Mouse (Mus musculus) heart, adult 11 months (tissue): ENCODE data around the gene Otud4.
"Not testable (repeated sequence)": the region's sequence is repeated elsewhere in the genome, so short reads cannot be mapped to it uniquely, and the experiment has no call there.

Source experiments
- DNase-seq: peaks from one replicate; pipeline ENCODE4 v3.0.0; 2022

Gene Otud4

GRCm38 (mm10) chr8:79639586-79640451 is at the start of gene Otud4:
TSS of gene Otud4 (plus strand) at chr8:79639618.
- DNase-seq, result peak; percentile 96

- DNase-seq, result no peak
Observed at GRCm38 (mm10) chr8:79600962-79601361, 38.5 kb upstream of the Otud4 start.

- not testable (repeated sequence) for DNase-seq
Observed at GRCm38 (mm10) chr8:79603204-79603603, 36.2 kb upstream of the Otud4 start.

GRCm38 (mm10) chr8:79606225-79606624 is 33.2 kb upstream of the Otud4 start:
- peak; percentile 17 for DNase-seq

- peak; percentile 3 for DNase-seq
Observed at GRCm38 (mm10) chr8:79606751-79607300, 32.6 kb upstream of the Otud4 start.

- peak; percentile 70 for DNase-seq
Observed at GRCm38 (mm10) chr8:79608701-79609100, 30.7 kb upstream of the Otud4 start.

GRCm38 (mm10) chr8:79610268-79610667 is 29.1 kb upstream of the Otud4 start:
- peak; percentile 28 for DNase-seq

- DNase-seq, result peak; percentile 39
Observed at GRCm38 (mm10) chr8:79612298-79612697, 27.1 kb upstream of the Otud4 start.

- DNase-seq, result peak; percentile 83
Observed at GRCm38 (mm10) chr8:79612965-79613364, 26.5 kb upstream of the Otud4 start.

GRCm38 (mm10) chr8:79615741-79616350 is 23.6 kb upstream of the Otud4 start:
- peak; percentile 79 for DNase-seq

GRCm38 (mm10) chr8:79618906-79619305 is 20.5 kb upstream of the Otud4 start:
- DNase-seq, result peak; percentile 84

GRCm38 (mm10) chr8:79619353-79619752 is 20.1 kb upstream of the Otud4 start:
- peak; percentile 10 for DNase-seq

- DNase-seq, result peak; percentile 93
Observed at GRCm38 (mm10) chr8:79620000-79620399, 19.4 kb upstream of the Otud4 start.

- DNase-seq, result peak; percentile 67
Observed at GRCm38 (mm10) chr8:79620489-79621276, 18.7 kb upstream of the Otud4 start.

GRCm38 (mm10) chr8:79622346-79622745 is 17.1 kb upstream of the Otud4 start:
- peak; percentile 74 for DNase-seq

GRCm38 (mm10) chr8:79623351-79623750 is 16.1 kb upstream of the Otud4 start:
- peak; percentile 68 for DNase-seq

GRCm38 (mm10) chr8:79624416-79624815 is 15.0 kb upstream of the Otud4 start:
- DNase-seq, result no peak

- peak; percentile 50 for DNase-seq
Observed at GRCm38 (mm10) chr8:79626213-79626612, 13.2 kb upstream of the Otud4 start.

GRCm38 (mm10) chr8:79635491-79635890 is 3.9 kb upstream of the Otud4 start:
- DNase-seq, result peak; percentile 29

- DNase-seq, result peak; percentile 19
Observed at GRCm38 (mm10) chr8:79636151-79636550, 3.3 kb upstream of the Otud4 start.

- DNase-seq, result no peak
Observed at GRCm38 (mm10) chr8:79637237-79637636, 2.2 kb upstream of the Otud4 start.

GRCm38 (mm10) chr8:79638001-79638706 is 1.3 kb upstream of the Otud4 start:
- DNase-seq, result peak; percentile 74
